Mouse (Mus musculus) heart, postnatal 0 days (tissue): ENCODE results near the gene Gcnt3. TPM values are rescaled to one million over a fixed set of nuclear protein-coding genes. Genes with fewer than 3 reads are reported as not detected.
"Not testable (repeated sequence)": the region's sequence is repeated elsewhere in the genome, so short reads cannot be mapped to it uniquely, and the experiment has no call there.

Experiments
- ATAC-seq: fragments of 200-750 bp; cut with Nextera tagmentation; 2 replicates; pipeline ENCODE4 v1.8.0; 2017; ENCODE audit warnings: low read depth, moderate number of reproducible peaks, moderate library complexity; ENCODE audit not compliant: insufficient read depth
- DNase-seq: peaks from one replicate; pipeline ENCODE4 v3.0.0-alpha.2; 2016; ENCODE audit warnings: low spot score
- H3K27ac ChIP-seq: fragments of 300-500 bp; sonication (generic); 2 replicates; pipeline ENCODE4 v1.5.1; 2014; ENCODE audit warnings: low read depth, mild to moderate bottlenecking
- H3K27me3 ChIP-seq: fragments of 300-500 bp; sonication (generic); 2 replicates; pipeline ENCODE4 v1.6.1; 2014; ENCODE audit warnings: low read length, mixed read lengths; ENCODE audit not compliant: control insufficient read depth, insufficient read depth
- H3K36me3 ChIP-seq: fragments of 300-500 bp; sonication (generic); replicated peaks from 2 replicates; pipeline ENCODE4 v1.6.1; 2014; ENCODE audit warnings: low read length, mixed read lengths; ENCODE audit not compliant: control insufficient read depth, insufficient read depth
- H3K4me1 ChIP-seq: fragments of 300-500 bp; sonication (generic); 2 replicates; pipeline ENCODE4 v1.6.1; 2014; ENCODE audit warnings: antibody characterized with exemption; ENCODE audit not compliant: control insufficient read depth, insufficient read depth
- H3K4me2 ChIP-seq: fragments of 300-500 bp; sonication (generic); 2 replicates; pipeline ENCODE4 v1.6.1; 2014; ENCODE audit warnings: low read depth, mild to moderate bottlenecking, low read length, moderate library complexity
- H3K4me3 ChIP-seq: fragments of 300-500 bp; sonication (generic); 2 replicates; pipeline ENCODE4 v1.5.1; 2014; ENCODE audit warnings: low read depth, low read length
- H3K9ac ChIP-seq: fragments of 300-500 bp; sonication (generic); replicated peaks from 2 replicates; pipeline ENCODE4 v1.6.1; 2014; ENCODE audit warnings: low read depth, low read length, mixed read lengths
- H3K9me3 ChIP-seq: fragments of 300-500 bp; sonication (generic); replicated peaks from 2 replicates; pipeline ENCODE4 v1.6.1; 2016; ENCODE audit warnings: low read length; ENCODE audit not compliant: control insufficient read depth
- CTCF ChIP-seq: IDR thresholded peaks from 2 replicates; pipeline ENCODE4 v1.5.1; 2016; ENCODE audit warnings: antibody characterized with exemption, control low read depth, low read depth
- EP300 ChIP-seq: IDR thresholded peaks from 2 replicates; pipeline ENCODE4 v1.6.1; 2016; ENCODE audit warnings: antibody characterized with exemption, low read depth
- WGBS: fragments of 180-500 bp; shearing (Covaris S2); extraction: QIAGEN DNeasy Blood & Tissue Kit; methylation state at CpG from one replicate; pipeline ENCODE4 v1.1.7; 2014; 5-methylcytosine and 5-hydroxymethylcytosine counted together
- polyA plus RNA-seq: library from polyadenylated mRNA; unstranded; fragments of >200 nt; fragmentation: Nextera tagmentation; extraction: Ambion mirVana; gene quantifications from 2 replicates; pipeline ENCODE4 v1.2.1, GENCODE M21; 2015
- total RNA-seq: library from RNA; depleted of rRNA; stranded (reverse); fragments of >200 nt; gene quantifications from 2 replicates; pipeline ENCODE4 v1.2.3, GENCODE M21; 2014; ENCODE audit warnings: low replicate concordance

Gcnt3 gene
- total and polyA plus RNA-seq, 2 experiments from 2014 or later: 0.04 TPM; not detected in 1

- DNase-seq: no peak
- TF ChIP-seq EP300 (no peak), CTCF (no peak)
- no peak overlapping the region for H3K4me2 ChIP-seq
- H3K4me1 ChIP-seq: no peaks in the 10 kb centered on the region
- H3K36me3 ChIP-seq: no peaks in the 10 kb centered on the region
- ATAC-seq: no peak
- 69% methylated on average over 1 of the region's 1 CpGs for WGBS
- no peaks in the 10 kb centered on the region for H3K9me3 ChIP-seq
- no peak overlapping the region for H3K27ac ChIP-seq
- no peak overlapping the region for H3K9ac ChIP-seq
- H3K27me3 ChIP-seq: no peaks in the 10 kb centered on the region
- no peak overlapping the region for H3K4me3 ChIP-seq
Measured at GRCm38 (mm10) chr9:70032167-70032566, 5.7 kb downstream of the Gcnt3 start.

GRCm38 (mm10) chr9:70025365-70026012 is 12.4 kb downstream of the Gcnt3 start:
- ATAC-seq (no peak), DNase-seq (no peak)
- Histone ChIP-seq H3K27me3 (no peaks in the 10 kb centered on the region), H3K4me1 (0 out of 2 replicates have a peak, but pooled peaks cover 4% of the 10 kb centered on the region), H3K36me3 (0 out of 2 replicates have a peak, but pooled peaks cover 3% of the 10 kb centered on the region), H3K9me3 (no peaks in the 10 kb centered on the region), H3K9ac (no peak overlapping the region), H3K4me3 (no peak overlapping the region), H3K4me2 (no peak overlapping the region), H3K27ac (no peak overlapping the region)
- no peak for TF ChIP-seq CTCF
- TF ChIP-seq EP300: no peak
- 70% methylated on average over 2 of the region's 2 CpGs for WGBS

GRCm38 (mm10) chr9:70024648-70025047 is 13.2 kb downstream of the Gcnt3 start:
- no peak for ATAC-seq
- TF ChIP-seq CTCF: no peak
- TF ChIP-seq EP300: no peak

GRCm38 (mm10) chr9:70023615-70024014 is 14.3 kb downstream of the Gcnt3 start:
- H3K27me3 ChIP-seq, DNase-seq, H3K4me2 ChIP-seq, H3K4me1 ChIP-seq, H3K27ac ChIP-seq, H3K36me3 ChIP-seq, H3K9me3 ChIP-seq, H3K4me3 ChIP-seq, ATAC-seq, H3K9ac ChIP-seq: not testable (repeated sequence)
- WGBS: 71% methylated on average over 1 of the region's 1 CpGs

More at GRCm38 (mm10) chr9:70024648-70025047, 13.2 kb downstream of the Gcnt3 start:
- no peak overlapping the region for H3K9ac ChIP-seq
- H3K36me3 ChIP-seq: peaks cover 4% of the 10 kb centered on the region; the same call in 1 of the 2 replicates
- DNase-seq: no peak
- H3K4me3 ChIP-seq: no peak overlapping the region
- no peaks in the 10 kb centered on the region for H3K27me3 ChIP-seq
- no peak overlapping the region for H3K4me2 ChIP-seq
- no peak overlapping the region for H3K27ac ChIP-seq
- H3K4me1 ChIP-seq: 0 out of 2 replicates have a peak, but pooled peaks cover 4% of the 10 kb centered on the region
- no peaks in the 10 kb centered on the region for H3K9me3 ChIP-seq

- DNase-seq (peak; percentile 63), ATAC-seq (peak; percentile 39; the same call in 1 of the 2 replicates)
- 0 out of 2 replicates have a peak, but pooled peaks cover 4% of the 10 kb centered on the region for H3K4me1 ChIP-seq
- H3K9me3 ChIP-seq: no peaks in the 10 kb centered on the region
- no peaks in the 10 kb centered on the region for H3K27me3 ChIP-seq
- H3K4me2 ChIP-seq: no peak overlapping the region
- H3K9ac ChIP-seq: no peak overlapping the region
- peaks cover 11% of the 10 kb centered on the region for H3K36me3 ChIP-seq
- no peak overlapping the region for H3K4me3 ChIP-seq
- H3K27ac ChIP-seq: no peak overlapping the region
- whole genome bisulfite sequencing: 50% methylated on average over 4 of the region's 4 CpGs
- no peak for TF ChIP-seq EP300
Measured at GRCm38 (mm10) chr9:70022083-70022482, 15.8 kb downstream of the Gcnt3 start.

- Histone ChIP-seq H3K4me3 (no peak overlapping the region), H3K27me3 (no peaks in the 10 kb centered on the region), H3K9ac (no peak overlapping the region), H3K4me1 (0 out of 2 replicates have a peak, but pooled peaks cover 4% of the 10 kb centered on the region), H3K27ac (no peak overlapping the region), H3K36me3 (peaks cover 15% of the 10 kb centered on the region), H3K4me2 (no peak overlapping the region), H3K9me3 (no peaks in the 10 kb centered on the region)
- ATAC-seq: no peak
- 47% methylated on average over 1 of the region's 1 CpGs for WGBS
- DNase-seq: no peak
- no peak for TF ChIP-seq EP300
- no peak for TF ChIP-seq CTCF
Measured at GRCm38 (mm10) chr9:70021610-70022009, 16.3 kb downstream of the Gcnt3 start.
